Mouse (Mus musculus) embryonic facial prominence, embryonic 13.5 days (tissue): ENCODE measurements around the gene Ufl1. TPM values are rescaled to one million over a fixed set of nuclear protein-coding genes. Genes with fewer than 3 reads are reported as not detected.
A peak's percentile ranks its signal among the peaks of the same experiment; 100 is the strongest.
"Not testable (repeated sequence)": the region's sequence is repeated elsewhere in the genome, so short reads cannot be mapped to it uniquely, and the experiment has no call there.

Source experiments
- ATAC-seq: fragments of 200-750 bp; cut with Nextera tagmentation; 2 replicates; pipeline ENCODE4 v1.8.0; 2017; ENCODE audit warnings: low read depth; ENCODE audit not compliant: insufficient number of reproducible peaks, insufficient read depth, low FRiP score, low TSS enrichment
- H3K27ac ChIP-seq: fragments of 300-500 bp; sonication (generic); 2 replicates; pipeline ENCODE4 v1.5.1; 2015; ENCODE audit warnings: moderate library complexity, mild to moderate bottlenecking, inconsistent platforms
- H3K27me3 ChIP-seq: fragments of 300-500 bp; sonication (generic); 2 replicates; pipeline ENCODE4 v1.6.1; 2015; ENCODE audit warnings: mild to moderate bottlenecking, inconsistent platforms
- H3K36me3 ChIP-seq: fragments of 300-500 bp; sonication (generic); 2 replicates; pipeline ENCODE4 v1.6.1; 2015; ENCODE audit warnings: mild to moderate bottlenecking, inconsistent platforms
- H3K4me1 ChIP-seq: fragments of 300-500 bp; sonication (generic); 2 replicates; pipeline ENCODE4 v1.6.1; 2015; ENCODE audit warnings: inconsistent platforms
- H3K4me2 ChIP-seq: fragments of 300-500 bp; sonication (generic); 2 replicates; pipeline ENCODE4 v1.6.1; 2015; ENCODE audit warnings: moderate library complexity, mild to moderate bottlenecking, inconsistent platforms
- H3K4me3 ChIP-seq: fragments of 300-500 bp; sonication (generic); 2 replicates; pipeline ENCODE4 v1.5.1; 2015; ENCODE audit warnings: mild to moderate bottlenecking, inconsistent platforms
- H3K9ac ChIP-seq: fragments of 300-500 bp; sonication (generic); 2 replicates; pipeline ENCODE4 v1.6.1; 2015; ENCODE audit warnings: mild to moderate bottlenecking, inconsistent platforms
- H3K9me3 ChIP-seq: fragments of 300-500 bp; sonication (generic); 2 replicates; pipeline ENCODE4 v1.6.1; 2016; ENCODE audit warnings: inconsistent platforms
- WGBS: fragments of 180-500 bp; shearing (Covaris S2); methylation state at CpG from one replicate; pipeline ENCODE4 v1.1.7; 2015; ENCODE audit warnings: mixed read lengths; 5-methylcytosine and 5-hydroxymethylcytosine counted together
- polyA plus RNA-seq: library from polyadenylated mRNA; unstranded; fragments of >200 nt; fragmentation: Nextera tagmentation; extraction: Ambion mirVana; gene quantifications from 2 replicates; pipeline ENCODE4 v1.2.1, GENCODE M21; 2015

Ufl1 gene
- 38.4 and 43.0 TPM in 2 replicates for polyA plus RNA-seq

DNA sequence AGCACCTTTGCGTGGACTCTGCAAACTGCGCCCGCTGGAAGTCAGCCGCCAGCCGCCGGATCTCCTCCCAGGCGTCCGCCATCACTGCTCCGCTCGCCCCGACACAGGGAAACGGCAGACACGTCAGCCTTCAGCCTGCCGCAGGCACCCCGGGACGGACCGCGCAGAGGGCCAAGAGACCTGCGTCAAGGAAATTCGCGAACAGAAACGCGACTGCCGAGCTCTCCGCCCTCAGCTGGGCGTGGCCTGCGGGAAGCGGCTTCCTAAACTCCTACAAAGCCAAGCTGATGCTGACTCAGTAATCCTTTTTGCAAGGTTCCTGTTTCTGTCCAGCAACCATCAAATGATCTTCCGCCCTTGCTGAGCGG, at the start of gene Ufl1:
Ufl1 (minus strand) TSS at position 151 of the 368 bp plus-strand sequence.
- H3K4me1 ChIP-seq: peaks cover 5% of the 10 kb centered on the region; the same call in 1 of the 2 replicates
- H3K4me2 ChIP-seq: peak within 1 kb of the TSS; percentile 62
- peak within 1 kb of the TSS; percentile 81 for H3K4me3 ChIP-seq
- whole genome bisulfite sequencing: under 1% methylated on average over 30 of the region's 30 CpGs
- H3K9ac ChIP-seq: peak within 1 kb of the TSS; percentile 97
- ATAC-seq: peak; percentile 99
- no peaks in the 10 kb centered on the region for H3K27me3 ChIP-seq
- no peaks in the 10 kb centered on the region for H3K9me3 ChIP-seq
- H3K36me3 ChIP-seq: peaks cover 18% of the 10 kb centered on the region
- peak within 1 kb of the TSS; percentile 99 for H3K27ac ChIP-seq

DNA sequence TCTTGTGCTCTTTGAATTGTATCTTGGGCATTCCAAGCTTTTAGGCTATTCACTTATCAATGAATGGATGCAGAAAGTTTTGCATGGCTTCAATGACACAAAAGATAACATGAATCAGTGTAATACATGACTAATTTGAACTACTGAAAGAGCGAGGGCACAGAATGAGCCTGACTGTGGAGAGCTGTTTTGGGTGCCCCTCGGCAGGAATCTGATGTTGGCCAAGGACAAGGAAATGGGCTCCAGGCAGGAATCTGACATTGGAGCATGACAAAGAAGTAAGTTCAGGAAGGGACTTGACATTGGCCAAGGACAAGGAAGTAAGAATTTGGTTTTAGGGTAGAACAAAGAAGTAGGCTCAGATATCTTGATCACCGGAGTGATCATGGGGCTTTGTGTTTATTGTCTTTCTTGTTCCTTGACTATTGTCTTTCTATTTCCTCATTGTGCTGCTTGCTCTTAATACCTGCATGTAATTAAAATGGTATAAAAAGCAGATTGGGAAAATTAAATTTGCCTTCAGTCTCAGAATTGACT, 44.1 kb upstream of the Ufl1 start:
- WGBS: 91% methylated on average over 3 of the region's 3 CpGs
- no peaks in the 10 kb centered on the region for H3K27me3 ChIP-seq
- ATAC-seq: no peak

DNA sequence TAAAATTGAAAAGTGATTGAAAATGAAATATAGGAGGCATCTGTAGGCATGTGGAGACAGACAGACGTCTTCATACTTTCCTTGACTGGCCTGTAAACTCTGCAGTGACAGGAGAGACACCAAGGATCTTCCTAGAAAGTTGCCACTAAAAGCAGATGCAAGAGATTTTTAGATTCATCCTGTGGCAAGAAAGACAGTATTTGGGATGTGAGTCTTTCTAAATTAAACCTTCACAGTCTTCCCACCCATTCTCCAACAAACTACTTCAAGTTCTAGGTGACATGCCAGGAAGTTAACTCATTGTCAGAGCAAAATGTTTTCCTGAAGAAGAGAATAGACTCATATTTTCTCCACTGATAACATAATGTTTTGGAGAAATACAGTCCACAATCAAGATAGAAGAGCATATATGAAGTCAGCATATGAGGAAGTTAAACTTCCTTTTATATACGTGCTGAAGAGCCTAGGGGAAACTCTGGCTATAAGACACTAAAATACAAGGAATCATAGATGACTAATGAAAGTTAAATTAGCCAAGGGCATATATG, 41.1 kb upstream of the Ufl1 start:
- no peak overlapping the region for H3K4me2 ChIP-seq
- WGBS: 78% methylated on average over 2 of the region's 2 CpGs
- no peaks in the 10 kb centered on the region for H3K9me3 ChIP-seq
- no peak overlapping the region for H3K9ac ChIP-seq
- no peak overlapping the region for H3K4me3 ChIP-seq
- H3K4me1 ChIP-seq: no peaks in the 10 kb centered on the region
- no peak for ATAC-seq
- no peaks in the 10 kb centered on the region for H3K36me3 ChIP-seq
- no peaks in the 10 kb centered on the region for H3K27me3 ChIP-seq
- H3K27ac ChIP-seq: no peak overlapping the region

More for the DNA sequence above, 44.1 kb upstream of the Ufl1 start:
- Histone ChIP-seq H3K4me1 (no peaks in the 10 kb centered on the region), H3K4me2 (no peak overlapping the region), H3K4me3 (no peak overlapping the region), H3K36me3 (no peaks in the 10 kb centered on the region), H3K9me3 (no peaks in the 10 kb centered on the region), H3K27ac (no peak overlapping the region), H3K9ac (no peak overlapping the region)

DNA sequence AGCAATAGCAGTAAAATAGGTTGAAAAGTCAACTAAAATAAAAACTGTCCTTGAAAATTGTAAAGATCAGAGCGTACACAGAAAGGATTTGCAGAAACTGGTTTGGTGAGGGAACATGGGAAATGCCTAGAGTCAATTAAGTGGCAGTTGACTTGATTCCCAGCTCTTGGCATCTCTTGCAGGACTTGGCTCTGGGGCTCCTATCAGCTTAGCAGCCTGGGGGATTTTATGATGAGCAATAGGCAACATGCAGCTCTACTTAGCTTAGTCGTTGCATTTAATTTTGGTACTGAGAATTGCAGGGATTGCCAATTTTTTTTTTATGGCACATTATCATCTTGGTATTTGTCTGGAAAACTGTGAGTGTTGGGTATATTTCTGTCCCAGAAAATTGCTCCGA, 32.1 kb upstream of the Ufl1 start:
- no peaks in the 10 kb centered on the region for H3K4me1 ChIP-seq
- no peaks in the 10 kb centered on the region for H3K36me3 ChIP-seq
- no peak overlapping the region for H3K27ac ChIP-seq
- no peak overlapping the region for H3K4me3 ChIP-seq
- ATAC-seq: no peak
- H3K4me2 ChIP-seq: no peak overlapping the region
- H3K9ac ChIP-seq: no peak overlapping the region
- H3K27me3 ChIP-seq: no peaks in the 10 kb centered on the region
- 73% methylated on average over 3 of the region's 3 CpGs for WGBS
- no peaks in the 10 kb centered on the region for H3K9me3 ChIP-seq

DNA sequence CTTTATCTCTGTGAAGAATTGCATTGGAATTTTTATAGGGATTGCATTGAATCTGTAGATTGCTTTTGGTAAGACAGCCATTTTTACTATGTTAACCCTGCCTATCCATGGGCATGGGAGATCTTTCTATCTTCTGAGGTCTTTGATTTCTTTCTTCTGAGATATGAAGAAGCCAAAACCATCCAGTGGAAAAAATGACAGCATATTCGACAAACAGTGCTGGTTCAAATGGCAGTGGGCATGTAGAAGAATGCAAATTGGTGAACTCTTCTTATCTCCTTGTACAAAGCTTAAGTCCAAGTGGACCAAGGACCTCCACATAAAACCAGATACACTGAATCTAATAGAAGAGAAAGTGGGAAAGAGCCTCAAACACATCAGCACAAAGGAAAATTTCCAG, 3.4 kb upstream of the Ufl1 start:
- H3K4me3 ChIP-seq, H3K36me3 ChIP-seq, H3K4me2 ChIP-seq, H3K27me3 ChIP-seq, H3K4me1 ChIP-seq, H3K9ac ChIP-seq, H3K9me3 ChIP-seq, H3K27ac ChIP-seq, ATAC-seq: not testable (repeated sequence)
- 85% methylated on average over 1 of the region's 1 CpGs for WGBS

DNA sequence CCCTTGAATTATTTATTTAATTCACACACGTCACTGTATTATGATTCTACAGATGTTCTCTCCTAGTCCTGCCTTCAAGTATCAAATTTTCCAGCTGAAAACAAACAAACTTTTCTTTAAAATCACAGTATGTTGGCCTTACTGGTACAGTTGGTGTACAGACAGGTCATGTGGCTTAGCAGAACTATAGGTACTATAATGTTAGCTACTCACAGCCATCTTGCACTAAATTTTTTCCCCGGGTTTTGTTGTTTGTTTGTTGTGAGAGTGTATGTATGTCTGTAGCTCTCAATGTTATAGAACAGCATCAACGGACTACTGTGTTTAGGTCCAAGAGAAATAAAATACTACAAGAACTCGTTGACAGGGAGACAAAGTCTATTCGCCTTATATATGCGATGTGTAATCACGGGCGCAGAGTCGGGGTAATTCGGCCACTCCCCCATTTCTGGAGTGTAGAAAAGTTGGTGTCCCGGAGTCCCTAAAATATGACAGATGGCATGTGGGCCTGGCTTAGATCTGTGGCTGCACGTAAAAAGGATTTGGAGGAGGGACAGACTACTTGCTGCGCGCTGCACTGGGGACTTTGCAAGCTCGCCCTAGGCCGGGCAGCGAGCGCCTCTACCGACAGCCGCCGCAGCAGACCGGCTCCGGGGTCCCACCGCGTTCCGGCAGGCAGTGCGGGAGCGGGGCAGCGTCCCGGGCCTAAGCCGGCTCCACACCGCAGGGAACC, 517 bp downstream of the Ufl1 start:
- Histone ChIP-seq H3K36me3 (peaks cover 19% of the 10 kb centered on the region), H3K4me3 (peak overlapping the region; percentile 81), H3K4me2 (peak overlapping the region; percentile 62), H3K9me3 (no peaks in the 10 kb centered on the region), H3K9ac (peak overlapping the region; percentile 97), H3K27ac (peak overlapping the region; percentile 99), H3K27me3 (no peaks in the 10 kb centered on the region), H3K4me1 (peaks cover 5% of the 10 kb centered on the region; the same call in 1 of the 2 replicates)
- WGBS: under 1% methylated on average over 32 of the region's 32 CpGs
- peak; percentile 90 for ATAC-seq

DNA sequence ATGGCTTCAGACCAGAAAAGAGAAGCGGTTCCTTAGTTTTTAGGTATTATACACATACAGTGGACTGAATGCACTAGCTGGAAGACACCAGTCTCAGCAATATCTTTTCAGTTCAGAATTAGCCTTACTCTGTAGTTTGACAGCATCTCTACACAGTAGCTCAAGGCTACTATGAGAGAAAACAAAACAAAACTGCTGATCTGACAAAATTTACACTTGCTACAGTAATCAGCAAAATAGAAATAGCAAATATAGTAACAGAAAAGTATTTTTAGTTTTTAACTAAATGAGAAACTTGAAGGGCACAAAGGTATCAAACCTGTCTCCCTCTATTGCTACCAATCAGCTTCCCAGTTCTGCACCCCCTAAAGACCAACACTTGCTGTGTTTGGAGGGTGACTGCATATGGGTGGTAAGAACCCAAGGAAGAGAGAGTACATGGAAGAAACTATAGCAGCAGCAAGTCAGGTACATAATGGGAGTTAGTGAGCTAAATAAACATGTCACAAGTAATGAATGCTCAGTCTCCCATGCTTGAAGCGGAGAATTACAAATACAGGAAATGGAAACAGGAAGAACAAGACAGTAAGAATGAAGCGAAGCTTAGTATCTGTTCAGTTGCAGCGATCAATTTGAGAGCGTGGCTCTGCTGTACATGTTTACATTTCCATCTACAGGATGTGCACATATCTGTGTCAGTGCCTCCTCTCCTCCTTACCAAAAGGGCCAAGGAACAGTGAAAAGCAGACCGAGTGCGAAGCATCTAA, 8.6 kb downstream of the Ufl1 start:
- H3K27me3 ChIP-seq: no peaks in the 10 kb centered on the region
- ATAC-seq: no peak
- H3K4me2 ChIP-seq: no peak overlapping the region
- no peaks in the 10 kb centered on the region for H3K4me1 ChIP-seq
- WGBS: 94% methylated on average over 7 of the region's 7 CpGs
- no peak overlapping the region for H3K9ac ChIP-seq
- no peaks in the 10 kb centered on the region for H3K9me3 ChIP-seq
- H3K4me3 ChIP-seq: no peak overlapping the region
- no peak overlapping the region for H3K27ac ChIP-seq
- peaks cover 79% of the 10 kb centered on the region for H3K36me3 ChIP-seq

DNA sequence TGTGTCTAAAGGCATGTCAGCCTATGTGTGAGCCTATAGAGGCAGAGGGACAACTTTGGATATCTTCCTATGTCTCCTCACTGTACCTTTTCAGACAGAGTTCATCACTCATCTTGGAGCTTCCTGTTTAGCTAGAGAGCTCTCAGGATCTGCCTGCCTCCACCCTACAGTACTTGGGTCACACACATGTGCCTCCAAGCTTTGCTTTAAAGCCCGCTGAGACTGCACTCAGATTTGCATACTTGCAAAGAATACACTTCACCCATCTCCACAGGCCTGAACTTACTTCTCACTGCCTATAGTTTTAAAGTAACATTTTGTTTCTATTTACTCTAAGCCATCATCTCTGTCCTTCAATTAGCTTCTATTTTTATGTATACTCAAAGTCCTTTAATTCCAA, 9.7 kb downstream of the Ufl1 start:
- no peak overlapping the region for H3K9ac ChIP-seq
- peaks cover 79% of the 10 kb centered on the region for H3K36me3 ChIP-seq
- ATAC-seq: no peak

DNA sequence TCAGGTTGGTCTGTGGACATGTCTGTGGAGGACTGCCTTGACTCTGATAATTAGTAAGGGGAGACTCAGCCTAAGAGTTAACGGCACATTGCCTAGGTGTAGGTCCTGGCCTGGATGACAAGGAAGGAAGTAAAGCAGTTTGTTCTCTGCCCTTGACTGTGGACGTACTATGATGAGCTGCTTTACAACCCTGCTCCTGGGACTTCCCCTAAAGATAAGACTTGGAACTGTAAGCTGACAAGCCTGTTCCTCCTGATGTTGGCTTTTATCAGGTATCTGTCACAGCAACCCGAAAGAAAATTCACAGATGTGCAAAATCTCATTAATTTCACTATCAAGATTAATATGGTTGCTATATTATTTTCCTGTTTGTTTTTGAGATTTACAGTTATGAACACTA, 14.5 kb downstream of the Ufl1 start:
- Histone ChIP-seq H3K4me2 (no peak overlapping the region), H3K4me3 (no peak overlapping the region), H3K27ac (no peak overlapping the region), H3K9ac (no peak overlapping the region), H3K9me3 (no peaks in the 10 kb centered on the region), H3K36me3 (peaks cover 78% of the 10 kb centered on the region), H3K4me1 (no peaks in the 10 kb centered on the region), H3K27me3 (no peaks in the 10 kb centered on the region)
- 90% methylated on average over 3 of the region's 3 CpGs for WGBS
- ATAC-seq: no peak

More for the DNA sequence above, 9.7 kb downstream of the Ufl1 start:
- Histone ChIP-seq H3K4me1 (no peaks in the 10 kb centered on the region), H3K4me2 (no peak overlapping the region), H3K27ac (no peak overlapping the region), H3K27me3 (no peaks in the 10 kb centered on the region), H3K4me3 (no peak overlapping the region), H3K9me3 (no peaks in the 10 kb centered on the region)
- 81% methylated on average over 1 of the region's 1 CpGs for WGBS

DNA sequence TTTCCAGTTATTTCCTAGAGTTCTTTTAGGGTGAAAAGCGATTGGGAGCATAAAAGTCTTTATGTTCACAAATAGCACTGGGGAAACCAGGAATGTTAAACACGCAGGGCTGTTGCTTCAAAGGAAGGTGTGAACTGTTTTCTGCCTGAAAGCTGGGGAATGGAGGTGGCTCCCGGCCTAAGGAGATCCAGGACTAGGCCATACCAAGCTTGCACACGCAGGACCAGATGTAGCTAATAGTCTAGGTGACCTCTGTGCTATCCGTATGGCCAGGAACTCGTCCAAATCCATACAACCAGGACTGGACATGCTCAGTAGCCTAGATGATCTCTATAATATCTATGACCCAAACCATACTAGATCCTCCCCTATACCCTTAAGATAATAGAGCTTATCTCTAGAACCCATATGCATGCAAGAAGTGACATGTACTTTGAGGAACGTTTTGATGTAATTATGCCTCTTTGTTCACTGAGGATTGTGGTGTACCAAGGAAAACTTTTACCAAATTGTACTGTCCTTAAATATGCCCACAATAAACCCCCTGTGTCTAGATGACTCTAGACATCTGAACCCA, 23.7 kb downstream of the Ufl1 start:
- no peak overlapping the region for H3K9ac ChIP-seq
- WGBS: 89% methylated on average over 7 of the region's 7 CpGs
- no peaks in the 10 kb centered on the region for H3K27me3 ChIP-seq
- H3K27ac ChIP-seq: no peak overlapping the region
- H3K9me3 ChIP-seq: no peaks in the 10 kb centered on the region
- no peak for ATAC-seq
- H3K36me3 ChIP-seq: peaks cover 49% of the 10 kb centered on the region
- H3K4me2 ChIP-seq: no peak overlapping the region
- no peak overlapping the region for H3K4me3 ChIP-seq
- H3K4me1 ChIP-seq: no peaks in the 10 kb centered on the region

DNA sequence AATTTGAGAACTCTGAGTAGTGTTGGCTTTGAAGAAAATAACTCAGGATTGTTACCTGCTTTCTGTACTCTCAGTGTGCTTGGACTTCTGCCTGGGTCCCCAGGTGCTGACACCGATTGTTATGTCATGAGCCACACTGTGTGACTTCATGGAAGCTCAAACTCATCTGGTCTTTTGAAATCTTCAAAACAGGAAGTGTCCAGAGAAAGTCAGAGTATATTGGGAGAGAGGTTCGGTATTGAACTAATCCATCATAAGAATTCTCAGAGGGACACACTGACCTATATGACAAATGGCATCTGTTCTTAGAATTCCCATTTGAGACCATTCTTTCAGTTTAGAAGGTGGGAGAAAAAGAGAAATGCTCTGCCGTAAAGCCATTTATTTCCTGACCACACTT, 38.8 kb downstream of the Ufl1 start, which contains the start of gene Fhl5:
Fhl5 (minus strand) TSS at position 101 of the 400 bp plus-strand sequence.
- Histone ChIP-seq H3K9ac (no peak within 1 kb of the TSS), H3K4me2 (no peak within 1 kb of the TSS), H3K36me3 (0 out of 2 replicates have a peak, but pooled peaks cover under 1% of the 10 kb centered on the region), H3K27me3 (no peaks in the 10 kb centered on the region), H3K27ac (no peak within 1 kb of the TSS), H3K4me3 (no peak within 1 kb of the TSS), H3K4me1 (no peaks in the 10 kb centered on the region), H3K9me3 (no peaks in the 10 kb centered on the region)
- WGBS: 85% methylated on average over 3 of the region's 3 CpGs
- no peak for ATAC-seq
